Mouse (Mus musculus): ENCODE measurements around the gene Abcb8. TPM values are rescaled to one million over a fixed set of nuclear protein-coding genes. Genes with fewer than 3 reads are reported as not detected.

The Abcb8 gene
- polyA plus RNA-seq, 1 experiment from 2014 or later = 39.9 TPM

DNA sequence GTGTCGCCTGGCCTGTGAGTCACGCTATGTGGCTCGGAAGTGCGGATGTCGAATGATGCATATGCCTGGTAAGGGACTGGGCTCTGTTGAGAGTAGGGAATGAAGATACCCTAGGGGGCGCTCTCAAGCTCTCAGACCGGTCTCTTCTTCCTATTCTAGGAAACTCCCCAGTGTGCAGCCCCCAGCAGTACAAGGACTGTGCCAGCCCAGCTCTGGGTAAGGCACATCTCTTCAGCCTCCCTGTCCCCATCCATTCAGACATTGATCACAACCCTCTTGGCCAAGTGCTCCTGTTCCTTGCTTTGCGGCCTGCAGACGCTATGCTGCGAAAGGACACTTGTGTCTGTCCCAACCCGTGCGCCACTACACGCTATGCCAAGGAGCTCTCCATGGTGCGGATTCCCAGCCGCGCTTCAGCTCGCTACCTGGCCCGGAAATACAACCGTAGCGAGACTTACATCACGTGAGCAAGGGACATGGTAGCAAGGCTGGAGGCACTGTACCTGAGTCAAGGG lies 22.8 kb downstream of the Abcb8 start:
- Histone ChIP-seq H3K4me2 (peak overlapping the region; percentile 28), H3K9me3 (no peaks in the 10 kb centered on the region), H3K27ac (no peak overlapping the region), H3K4me1 (peaks cover 37% of the 10 kb centered on the region), H3K9ac (no peak overlapping the region), H3K27me3 (no peaks in the 10 kb centered on the region), H3K36me3 (peaks cover 36% of the 10 kb centered on the region), H3K4me3 (no peak overlapping the region)
- ATAC-seq (ENCODE audit: insufficient number of reproducible peaks, insufficient read depth, low FRiP score, low TSS enrichment, low read depth) = 0 out of 2 replicates have a peak, but pooled peaks have one; percentile 2
- WGBS = 2% methylated on average over 21 of the region's 21 CpGs

DNA sequence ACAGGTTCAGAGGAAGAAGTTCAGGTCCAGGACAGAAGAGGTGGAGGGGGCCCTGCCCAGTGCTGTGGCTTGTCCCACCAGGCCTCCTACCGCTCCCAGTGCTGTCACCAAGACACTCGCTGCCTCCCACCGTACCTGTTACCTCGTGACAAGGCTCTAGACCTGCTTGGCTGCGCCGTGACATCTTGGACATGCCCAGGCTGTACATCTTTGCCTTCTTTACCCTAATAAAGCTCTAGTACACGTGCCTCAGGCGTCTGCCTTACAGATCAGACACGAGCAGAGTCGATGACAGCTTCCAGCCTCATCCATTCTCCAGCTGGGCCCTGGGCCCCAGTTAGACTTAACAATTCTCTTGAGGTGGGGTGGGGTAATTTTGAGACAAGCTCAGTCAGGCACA lies 24.1 kb downstream of the Abcb8 start:
- Histone ChIP-seq H3K27ac (no peak overlapping the region), H3K4me2 (no peak overlapping the region), H3K4me3 (no peak overlapping the region), H3K27me3 (no peaks in the 10 kb centered on the region), H3K36me3 (peaks cover 43% of the 10 kb centered on the region), H3K9ac (no peak overlapping the region), H3K9me3 (no peaks in the 10 kb centered on the region), H3K4me1 (peaks cover 42% of the 10 kb centered on the region)
- WGBS = 82% methylated on average over 10 of the region's 10 CpGs
- ATAC-seq (ENCODE audit: insufficient number of reproducible peaks, insufficient read depth, low FRiP score, low TSS enrichment, low read depth) = no peak

GRCm38 (mm10) chr5:24420381-24420780 lies 26.9 kb downstream of the Abcb8 start:
- Histone ChIP-seq H3K27ac (no peak overlapping the region), H3K9ac (no peak overlapping the region), H3K9me3 (no peaks in the 10 kb centered on the region), H3K4me3 (no peak overlapping the region), H3K4me2 (no peak overlapping the region), H3K4me1 (peaks cover 36% of the 10 kb centered on the region), H3K36me3 (peaks cover 43% of the 10 kb centered on the region), H3K27me3 (no peaks in the 10 kb centered on the region)
- no peak for ATAC-seq (ENCODE audit: insufficient number of reproducible peaks, insufficient read depth, low FRiP score, low TSS enrichment, low read depth)
- 86% methylated on average over 9 of the region's 9 CpGs for WGBS

DNA sequence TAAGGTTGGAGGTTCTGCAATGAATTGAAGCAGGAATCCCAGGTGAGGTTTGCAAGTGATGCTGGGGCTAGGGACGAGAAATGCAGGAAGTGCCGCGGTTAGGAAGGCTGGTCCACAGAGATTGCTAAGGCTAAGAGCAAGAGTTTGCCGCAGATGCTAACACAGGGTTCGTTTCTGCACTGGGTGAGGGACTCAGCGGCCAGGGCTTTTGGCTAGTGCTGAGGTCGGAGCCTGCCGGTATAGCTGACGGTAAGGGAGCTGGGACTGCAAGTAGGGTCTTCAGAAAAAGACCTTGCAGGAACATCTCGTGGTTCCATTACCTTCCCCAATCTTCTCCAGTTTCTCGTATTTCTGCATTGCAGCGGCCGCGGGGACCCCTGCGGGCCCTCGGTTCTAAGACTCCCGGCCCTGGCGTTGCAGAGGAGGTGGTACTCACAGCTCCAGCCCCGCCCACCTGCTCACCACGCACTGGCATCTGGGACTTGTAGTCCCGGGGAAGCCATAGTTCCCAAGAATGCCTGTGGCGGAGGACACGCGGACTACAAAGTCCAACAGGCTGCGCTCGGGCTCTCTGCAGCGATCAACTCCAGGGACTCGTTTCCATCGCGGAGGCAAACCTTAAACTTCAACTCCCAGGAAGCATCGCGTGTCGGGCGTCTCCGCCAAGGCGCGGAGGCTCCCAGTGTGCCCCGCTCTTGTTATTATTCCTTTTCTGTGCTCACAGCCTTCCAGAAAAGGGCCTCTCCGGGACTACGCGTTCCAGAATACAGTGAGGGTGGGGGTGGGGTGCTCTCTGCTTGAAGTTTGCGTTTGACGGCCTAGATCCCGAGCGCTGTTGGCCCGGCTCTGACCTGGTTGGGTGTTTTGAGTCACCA lies 29.9 kb downstream of the Abcb8 start, which contains the start of the genes Cdk5 and Slc4a2:
Gene Cdk5, minus strand, starts transcription at position 402 of the 875 bp plus-strand sequence.
Gene Slc4a2, plus strand, starts transcription at position 709 of the 875 bp plus-strand sequence.
- Histone ChIP-seq H3K4me3 (peak within 1 kb of the TSS; percentile 71), H3K27ac (peak within 1 kb of the TSS; percentile 92), H3K4me2 (peak within 1 kb of the TSS; percentile 85), H3K4me1 (peaks cover 49% of the 10 kb centered on the region), H3K27me3 (no peaks in the 10 kb centered on the region), H3K36me3 (peaks cover 36% of the 10 kb centered on the region), H3K9me3 (no peaks in the 10 kb centered on the region), H3K9ac (peak within 1 kb of the TSS; percentile 85)
- 0% methylated on average over 46 of the region's 46 CpGs for WGBS
- ATAC-seq (ENCODE audit: insufficient number of reproducible peaks, insufficient read depth, low FRiP score, low TSS enrichment, low read depth) = peak; percentile 89

DNA sequence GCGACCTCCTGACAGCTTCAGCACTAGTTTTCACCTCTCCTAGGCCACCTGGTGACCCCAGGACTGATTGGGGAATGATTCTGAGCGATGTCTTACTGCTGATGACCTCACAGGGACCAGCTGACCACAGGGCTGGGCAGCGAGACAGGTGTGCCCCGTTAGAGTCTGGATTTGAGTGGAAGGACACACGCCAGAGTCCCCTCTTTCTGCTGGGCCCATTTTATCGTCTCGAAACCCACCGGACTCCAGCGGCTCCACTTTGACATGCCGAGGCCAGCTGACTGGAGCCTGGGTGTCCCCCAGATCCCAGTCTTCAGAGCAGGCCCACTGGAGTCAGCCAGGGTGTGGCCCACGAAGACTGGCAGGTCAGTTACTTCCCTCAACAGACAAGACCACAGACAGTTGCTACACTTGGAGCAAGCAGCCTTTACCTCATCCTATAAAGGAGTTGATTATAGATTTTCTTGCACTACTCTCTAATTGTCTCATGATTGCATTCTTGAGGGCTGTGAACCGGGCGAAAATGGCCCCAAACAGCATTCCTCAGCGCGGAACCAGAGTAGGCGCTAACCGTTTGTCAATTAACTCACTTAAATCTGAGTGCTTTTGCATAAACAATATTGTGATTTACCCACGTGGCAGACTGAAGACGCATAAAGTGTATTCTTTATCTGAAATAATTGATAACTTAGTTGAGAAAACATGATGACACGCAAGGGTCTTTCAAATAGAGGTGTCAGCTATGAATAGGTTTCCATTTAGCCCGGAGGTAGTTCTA lies 30.7 kb downstream of the Abcb8 start:
- H3K27me3 ChIP-seq = no peaks in the 10 kb centered on the region
- H3K27ac ChIP-seq = peak overlapping the region; percentile 92
- H3K36me3 ChIP-seq = peaks cover 30% of the 10 kb centered on the region
- peaks cover 55% of the 10 kb centered on the region for H3K4me1 ChIP-seq
- H3K9ac ChIP-seq = peak overlapping the region; percentile 85
- H3K9me3 ChIP-seq = no peaks in the 10 kb centered on the region
- H3K4me2 ChIP-seq = peak overlapping the region; percentile 85
- peak overlapping the region; percentile 71 for H3K4me3 ChIP-seq
- 10% methylated on average over 21 of the region's 21 CpGs for WGBS
- ATAC-seq (ENCODE audit: insufficient number of reproducible peaks, insufficient read depth, low FRiP score, low TSS enrichment, low read depth) = no peak

GRCm38 (mm10) chr5:24424861-24425411 lies 31.5 kb downstream of the Abcb8 start:
- Histone ChIP-seq H3K27me3 (no peaks in the 10 kb centered on the region), H3K27ac (peak overlapping the region; percentile 92), H3K4me2 (peak overlapping the region; percentile 85), H3K4me1 (peaks cover 52% of the 10 kb centered on the region), H3K36me3 (peaks cover 30% of the 10 kb centered on the region), H3K9me3 (no peaks in the 10 kb centered on the region), H3K9ac (peak overlapping the region; percentile 85), H3K4me3 (peak overlapping the region; percentile 71)
- WGBS = under 1% methylated on average over 56 of the region's 60 CpGs
- ATAC-seq (ENCODE audit: insufficient number of reproducible peaks, insufficient read depth, low FRiP score, low TSS enrichment, low read depth) = no peak

DNA sequence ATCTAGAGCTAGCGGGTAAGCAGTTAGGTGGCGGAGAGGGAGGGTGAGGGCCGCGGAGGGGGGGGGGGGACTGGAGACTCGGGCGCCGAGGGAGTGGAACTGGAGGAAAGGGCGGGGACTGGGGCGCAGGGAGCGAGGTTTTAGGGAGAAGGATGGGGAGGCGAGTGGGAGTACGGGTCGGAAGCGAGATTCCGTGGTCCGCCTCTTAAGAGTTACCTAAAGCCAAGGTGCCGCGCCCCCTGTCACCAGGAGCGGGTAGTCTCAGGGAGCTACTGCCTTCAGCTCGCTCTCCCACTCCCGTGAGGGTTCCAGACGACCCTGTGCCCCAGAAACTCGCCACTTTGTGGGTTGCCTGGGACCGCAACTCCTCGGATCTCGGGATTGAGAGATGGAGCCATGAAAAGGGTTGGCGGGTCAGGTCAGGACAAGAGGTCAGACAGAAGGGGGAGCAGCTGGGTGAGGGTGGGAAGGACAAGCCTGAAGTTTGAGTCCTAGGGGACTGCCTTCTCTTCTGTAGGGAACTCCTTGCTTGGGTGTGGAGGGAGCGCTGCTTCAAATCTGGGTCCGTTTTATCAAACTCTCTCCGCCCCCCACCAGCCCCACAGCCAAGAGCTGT lies 32.1 kb downstream of the Abcb8 start:
- Histone ChIP-seq H3K27ac (peak overlapping the region; percentile 92), H3K4me1 (peaks cover 52% of the 10 kb centered on the region), H3K4me2 (peak overlapping the region; percentile 85), H3K9me3 (no peaks in the 10 kb centered on the region), H3K9ac (peak overlapping the region; percentile 85), H3K4me3 (peak overlapping the region; percentile 71), H3K27me3 (no peaks in the 10 kb centered on the region), H3K36me3 (peaks cover 30% of the 10 kb centered on the region)
- peak; percentile 27; the same call in 1 of the 2 replicates for ATAC-seq (ENCODE audit: insufficient number of reproducible peaks, insufficient read depth, low FRiP score, low TSS enrichment, low read depth)
- WGBS = under 1% methylated on average over 30 of the region's 30 CpGs

- peaks cover 52% of the 10 kb centered on the region for H3K4me1 ChIP-seq
- peak overlapping the region; percentile 85 for H3K9ac ChIP-seq
- H3K27ac ChIP-seq = peak overlapping the region; percentile 92
- H3K4me2 ChIP-seq = peak overlapping the region; percentile 85
- WGBS = 2% methylated on average over 10 of the region's 10 CpGs
- no peak for ATAC-seq (ENCODE audit: insufficient number of reproducible peaks, insufficient read depth, low FRiP score, low TSS enrichment, low read depth)
- H3K9me3 ChIP-seq = no peaks in the 10 kb centered on the region
- H3K36me3 ChIP-seq = peaks cover 30% of the 10 kb centered on the region
- no peaks in the 10 kb centered on the region for H3K27me3 ChIP-seq
- H3K4me3 ChIP-seq = peak overlapping the region; percentile 71
Observed at GRCm38 (mm10) chr5:24426037-24426432, 32.6 kb downstream of the Abcb8 start.

DNA sequence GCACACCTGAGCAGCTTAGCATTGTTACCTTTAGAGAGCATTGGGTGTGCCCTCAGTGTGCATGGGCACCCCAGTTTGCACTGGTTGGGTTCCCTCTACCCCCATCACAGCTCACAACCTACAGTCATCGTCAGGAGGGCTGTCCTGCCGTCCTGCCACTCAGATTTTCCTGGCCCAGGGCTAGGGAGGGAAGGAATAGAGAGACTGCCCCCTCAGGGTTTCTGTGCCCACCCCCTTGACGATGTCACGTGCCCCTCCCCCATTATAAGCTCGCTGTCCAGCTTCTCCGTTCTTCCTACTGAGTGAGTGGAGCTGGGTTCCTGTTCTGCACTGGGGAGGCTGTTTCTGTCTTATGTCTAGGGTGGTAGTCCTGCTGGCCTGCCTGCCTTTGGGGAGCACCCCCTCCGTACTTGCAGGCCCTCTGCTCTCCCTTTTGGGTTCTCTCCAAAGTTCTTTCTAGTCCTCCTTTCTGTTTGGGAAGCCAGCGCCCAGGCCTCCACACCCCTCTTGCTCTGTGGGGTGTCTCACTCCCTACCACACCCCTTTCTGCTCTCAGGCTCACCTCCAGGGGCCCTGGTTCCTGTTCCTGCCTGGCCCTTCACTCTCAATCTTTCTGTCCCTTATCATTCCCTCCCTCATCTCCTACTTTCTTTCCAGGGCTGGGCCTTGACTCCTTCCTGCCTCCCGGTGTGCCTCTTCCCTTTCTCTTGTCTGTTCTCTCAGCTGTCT lies 33.3 kb downstream of the Abcb8 start:
- H3K4me1 ChIP-seq = peaks cover 52% of the 10 kb centered on the region
- WGBS = 10% methylated on average over 9 of the region's 9 CpGs
- peak overlapping the region; percentile 85 for H3K9ac ChIP-seq
- H3K27me3 ChIP-seq = no peaks in the 10 kb centered on the region
- H3K9me3 ChIP-seq = no peaks in the 10 kb centered on the region
- peak overlapping the region; percentile 85 for H3K4me2 ChIP-seq
- H3K36me3 ChIP-seq = peaks cover 30% of the 10 kb centered on the region
- no peak for ATAC-seq (ENCODE audit: insufficient number of reproducible peaks, insufficient read depth, low FRiP score, low TSS enrichment, low read depth)
- H3K27ac ChIP-seq = 0 out of 2 replicates have a peak overlapping the region, but pooled peaks have one; percentile 44
- H3K4me3 ChIP-seq = peak overlapping the region; percentile 71

GRCm38 (mm10) chr5:24427285-24427633 lies 33.8 kb downstream of the Abcb8 start:
- Histone ChIP-seq H3K9ac (peak overlapping the region; percentile 85), H3K27me3 (no peaks in the 10 kb centered on the region), H3K4me3 (peak overlapping the region; percentile 71), H3K36me3 (peaks cover 33% of the 10 kb centered on the region), H3K4me1 (peaks cover 50% of the 10 kb centered on the region), H3K27ac (0 out of 2 replicates have a peak overlapping the region, but pooled peaks have one; percentile 44), H3K4me2 (peak overlapping the region; percentile 85), H3K9me3 (no peaks in the 10 kb centered on the region)
- ATAC-seq (ENCODE audit: insufficient number of reproducible peaks, insufficient read depth, low FRiP score, low TSS enrichment, low read depth) = no peak
- 14% methylated on average over 12 of the region's 12 CpGs for WGBS

All from embryonic facial prominence, embryonic 13.5 days (tissue).